Comparison of ENCODE assay signal across 9 mouse cellular contexts in the genomic region with DNA sequence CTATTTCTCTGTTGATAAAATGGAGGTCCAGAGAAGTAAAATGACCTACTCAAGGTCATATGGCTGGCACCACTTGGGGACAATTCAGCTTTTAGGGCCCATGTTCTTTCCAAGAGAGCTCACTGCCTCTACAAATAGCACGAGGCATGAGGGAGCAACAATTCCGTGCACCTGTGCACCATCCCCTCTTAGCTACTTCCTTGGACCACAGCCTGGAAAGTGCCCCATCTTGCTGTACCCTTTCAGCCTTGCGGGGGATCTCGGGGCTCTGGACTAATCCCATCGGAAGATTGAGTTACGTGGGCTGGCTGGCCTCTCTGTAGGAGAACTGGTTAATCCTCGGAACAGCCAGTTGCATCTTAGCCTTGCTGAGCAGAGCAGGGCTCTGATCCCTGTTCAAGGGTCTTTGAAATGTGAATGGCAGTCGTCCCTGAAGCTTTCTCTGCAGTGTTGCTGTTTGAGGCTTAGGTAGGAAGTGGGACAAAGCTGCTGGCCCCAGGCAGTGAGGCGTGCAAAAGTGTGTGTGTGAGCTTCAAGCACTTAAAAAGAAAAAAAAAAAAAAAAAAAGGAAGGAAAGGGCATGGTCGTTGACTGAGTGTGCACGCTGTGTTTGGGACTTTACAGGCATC.
DNase-seq lines count a peak whose midpoint lies in the region; ATAC-seq and TF ChIP-seq lines count a peak whose summit lies in the region.
"Had no signal": no experiment of that assay in that cellular context is flagged by ENCODE, and none has a peak within 500 bp of the region (broad histone marks: within the 10 kb centered on the region; RNA-seq: fewer than 3 reads in every experiment).

No protein-coding gene starts in this region.

- no peaks in the 10 kb centered on the region for H3K9me3 ChIP-seq in embryonic facial prominence, embryonic 14.5 days (ENCODE audit: control insufficient read depth, low read length)
- H3K9me3 ChIP-seq: hindbrain, embryonic 12.5 days had no signal

- no peak overlapping the region for H3K4me3 ChIP-seq in heart, adult 2 months
- no peak overlapping the region for H3K4me3 ChIP-seq in embryonic facial prominence, embryonic 14.5 days (ENCODE audit: low read depth, low read length)
- H3K4me3 ChIP-seq: hindbrain, embryonic 12.5 days; myocyte had no signal

- no peak for TF ChIP-seq CTCF in heart, adult 2 months (IDR thresholded peaks at IDR 0.05)

- DNase-seq in heart, adult 2 months, result no peak
- no peak for DNase-seq in heart, postnatal 25 days (ENCODE audit: low spot score)
- DNase-seq in spleen, adult 18-20 months, result peak; percentile 43 to 47
- no peak for DNase-seq in spleen, postnatal 14 days (ENCODE audit: low spot score in 2 of 2)
- DNase-seq in embryonic facial prominence, embryonic 14.5 days (ENCODE audit: low spot score), result peak; percentile 67
- no peak for DNase-seq in right cerebral cortex, adult 18-20 months
- DNase-seq in frontal cortex, adult 2 months (ENCODE audit: extremely low spot score in 1 of 2, low spot score in 1 of 2), result no peak

- WGBS in heart, adult 2 months, result 53% methylated on average over 11 of the region's 11 CpGs
- 14% methylated on average over 11 of the region's 11 CpGs for WGBS in embryonic facial prominence, embryonic 14.5 days

- intact Hi-C loops in heart, adult 2 months (cut with DNase I), result no loop called here
- intact Hi-C loops in heart, postnatal 25 days (cut with DNase I), result no loop called here

- no peaks in the 10 kb centered on the region for H3K79me2 ChIP-seq in heart, adult 2 months (replicated peaks; ENCODE audit: control insufficient read depth, insufficient read depth, low read length)

- peak; percentile 84 for ATAC-seq in embryonic facial prominence, embryonic 14.5 days (ENCODE audit: low read depth)

- no peaks in the 10 kb centered on the region for H3K27me3 ChIP-seq in heart, adult 2 months (ENCODE audit: control insufficient read depth, insufficient read depth, low read length)
- no peaks in the 10 kb centered on the region for H3K27me3 ChIP-seq in embryonic facial prominence, embryonic 14.5 days (replicated peaks; ENCODE audit: control insufficient read depth, insufficient read depth, low read length)

- H3K36me3 ChIP-seq in heart, adult 2 months (ENCODE audit: control insufficient read depth, insufficient read depth, low read length), result no peaks in the 10 kb centered on the region
- H3K36me3 ChIP-seq in embryonic facial prominence, embryonic 14.5 days (ENCODE audit: control insufficient read depth, insufficient read depth, low read length), result no peaks in the 10 kb centered on the region
- H3K36me3 ChIP-seq: hindbrain, embryonic 12.5 days had no signal

- no peak for TF ChIP-seq EP300 in heart, adult 2 months (IDR thresholded peaks at IDR 0.05; ENCODE audit: insufficient read depth, low read depth, low read length)

- TF ChIP-seq POLR2A in heart, adult 2 months (IDR thresholded peaks at IDR 0.05; ENCODE audit: insufficient read depth, low read depth, low read length), result no peak

- peak overlapping the region; percentile 28 for H3K27ac ChIP-seq in heart, adult 2 months
- H3K27ac ChIP-seq in embryonic facial prominence, embryonic 14.5 days (replicated peaks; ENCODE audit: low read depth, low read length), result 0 out of 2 replicates have a peak overlapping the region, but pooled peaks have one; percentile 15
- H3K27ac ChIP-seq: hindbrain, embryonic 12.5 days had no signal

- H3K4me1 ChIP-seq in heart, adult 2 months (ENCODE audit: control insufficient read depth, insufficient read depth, low read length), result peaks cover 5% of the 10 kb centered on the region
- H3K4me1 ChIP-seq in embryonic facial prominence, embryonic 14.5 days (ENCODE audit: control insufficient read depth, insufficient read depth, low read length), result peaks cover 10% of the 10 kb centered on the region

- H3K9ac ChIP-seq in heart, adult 2 months (ENCODE audit: low read depth, low read length), result no peak overlapping the region
- no peak overlapping the region for H3K9ac ChIP-seq in embryonic facial prominence, embryonic 14.5 days (ENCODE audit: low read depth, low read length)
- H3K9ac ChIP-seq: hindbrain, embryonic 12.5 days had no signal

- H3K4me2 ChIP-seq in embryonic facial prominence, embryonic 14.5 days (ENCODE audit: low read depth, low read length), result no peak overlapping the region
- H3K4me2 ChIP-seq: hindbrain, embryonic 12.5 days had no signal

Comparison
In these comparisons a context has a peak if more than half of its experiments do, and no peak if none do; other contexts are left out.
1. DNase-seq: peak in spleen, adult 18-20 months (2 of 2) and embryonic facial prominence, embryonic 14.5 days (single experiment); none in heart, adult 2 months (0 of 2), heart, postnatal 25 days (single experiment), spleen, postnatal 14 days (0 of 2), right cerebral cortex, adult 18-20 months (single experiment) and frontal cortex, adult 2 months (0 of 2).